Mouse (Mus musculus) megakaryocyte-erythroid progenitor cell, adult 5-6 weeks (primary cell): ENCODE results near the gene Tnik. TPM values are rescaled to one million over a fixed set of nuclear protein-coding genes. Genes with fewer than 3 reads are reported as not detected.

Source experiments
- ATAC-seq: replicated peaks from 2 replicates; pipeline ENCODE4 v1.8.0; 2016; ENCODE audit warnings: mild to moderate bottlenecking, inconsistent platforms; ENCODE audit not compliant: severe bottlenecking, poor library complexity, low FRiP score, low TSS enrichment
- total RNA-seq, 2 experiments: library from RNA; stranded (forward) in 1 of 2; stranded (reverse) in 1 of 2; fragments of 200-1000, 215-1000 nt in 1 of 2; fragments of >200 nt in 1 of 2; fragmentation: Nextera tagmentation in 1 of 2; gene quantifications; 2 replicates each; pipeline ENCODE4 v1.2.3; 2014 to 2017

Gene Tnik
- total RNA-seq, 2 experiments from 2014 or later, result 28.7 to 32.8 TPM

GRCm38 (mm10) chr3:28435478-28435877 lies 172.5 kb downstream of the Tnik start:
- no peak for ATAC-seq

- ATAC-seq, result no peak
These were observed 174.4 kb downstream of the Tnik start for GRCm38 (mm10) chr3:28437429-28437828.

- ATAC-seq, result no peak
These were observed 178.5 kb downstream of the Tnik start for GRCm38 (mm10) chr3:28441545-28441944.

- no peak for ATAC-seq
These were observed 179.1 kb downstream of the Tnik start for GRCm38 (mm10) chr3:28442116-28442515.

- ATAC-seq, result no peak
These were observed 184.9 kb downstream of the Tnik start for GRCm38 (mm10) chr3:28447950-28448349.

- no peak for ATAC-seq
These were observed 190.4 kb downstream of the Tnik start for GRCm38 (mm10) chr3:28453458-28453857.

- ATAC-seq, result no peak
These were observed 193.8 kb downstream of the Tnik start for GRCm38 (mm10) chr3:28456842-28457241.

- ATAC-seq, result no peak
These were observed 194.5 kb downstream of the Tnik start for GRCm38 (mm10) chr3:28457517-28457916.

GRCm38 (mm10) chr3:28466688-28467087 lies 203.7 kb downstream of the Tnik start:
- no peak for ATAC-seq

GRCm38 (mm10) chr3:28467148-28467754 lies 204.2 kb downstream of the Tnik start:
- no peak for ATAC-seq

GRCm38 (mm10) chr3:28467871-28468285 lies 204.9 kb downstream of the Tnik start:
- ATAC-seq, result no peak

- ATAC-seq, result no peak
These were observed 210.4 kb downstream of the Tnik start for GRCm38 (mm10) chr3:28473439-28473838.

GRCm38 (mm10) chr3:28477373-28477772 lies 214.4 kb downstream of the Tnik start:
- ATAC-seq, result no peak

- no peak for ATAC-seq
These were observed 222.7 kb downstream of the Tnik start for GRCm38 (mm10) chr3:28485716-28486115.

- ATAC-seq, result no peak
These were observed 224.4 kb downstream of the Tnik start for GRCm38 (mm10) chr3:28487418-28487817.

- ATAC-seq, result no peak
These were observed 228.3 kb downstream of the Tnik start for GRCm38 (mm10) chr3:28491085-28492041.

- ATAC-seq, result no peak
These were observed 233.9 kb downstream of the Tnik start for GRCm38 (mm10) chr3:28496806-28497502.

- no peak for ATAC-seq
These were observed 234.5 kb downstream of the Tnik start for GRCm38 (mm10) chr3:28497503-28497857.

GRCm38 (mm10) chr3:28502697-28503096 lies 239.7 kb downstream of the Tnik start:
- ATAC-seq, result no peak

- no peak for ATAC-seq
These were observed 246.4 kb downstream of the Tnik start for GRCm38 (mm10) chr3:28509337-28509935.
